ENCODE assay signal across 11 mouse cellular contexts in the genomic region with DNA sequence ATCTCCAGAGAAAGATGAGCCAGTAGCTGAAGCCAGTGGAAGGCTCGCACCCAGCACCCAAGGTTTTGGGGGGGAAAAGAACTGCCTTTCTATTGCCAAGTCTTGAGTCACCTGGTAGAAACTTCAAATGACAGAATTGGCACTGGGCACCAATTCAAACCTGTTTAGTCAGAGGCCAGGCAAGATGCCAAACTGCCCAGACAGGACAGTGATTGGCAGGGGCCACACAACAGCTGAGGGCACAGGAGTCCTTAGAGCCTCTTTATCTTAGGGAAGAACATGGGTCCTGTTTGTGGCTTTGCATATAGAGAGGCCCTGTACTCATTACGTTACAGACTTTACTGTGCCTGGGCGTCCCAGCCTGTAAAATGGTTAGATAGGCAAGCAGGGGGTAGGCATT. TPM values are rescaled to one million over a fixed set of nuclear protein-coding genes. Genes with fewer than 3 reads are reported as not detected.
DNase-seq lines count a peak whose midpoint lies in the region; ATAC-seq and TF ChIP-seq lines count a peak whose summit lies in the region.
"Had no signal": no experiment of that assay in that cellular context is flagged by ENCODE, and none has a peak within 500 bp of the region (broad histone marks: within the 10 kb centered on the region; RNA-seq: fewer than 3 reads in every experiment).

No protein-coding gene starts in this region.

- WGBS in heart, embryonic 10.5 days: 90% methylated on average over 3 of the region's 3 CpGs
- 79% methylated on average over 3 of the region's 3 CpGs for WGBS in kidney, postnatal 0 days
- WGBS in forebrain, embryonic 15.5 days: 48% methylated on average over 3 of the region's 3 CpGs

- no peak for TF ChIP-seq CTCF in kidney, postnatal 0 days (IDR thresholded peaks at IDR 0.05; ENCODE audit: low read depth)

- no peak overlapping the region for H3K4me2 ChIP-seq in kidney, postnatal 0 days (ENCODE audit: low read length)
- H3K4me2 ChIP-seq in forebrain, embryonic 15.5 days (replicated peaks): no peak overlapping the region
- H3K4me2 ChIP-seq: hindbrain, embryonic 14.5 days had no signal

- intact Hi-C loops in heart, postnatal 10 days (cut with DNase I): no loop called here

- H3K27ac ChIP-seq in heart, embryonic 10.5 days: no peak overlapping the region
- H3K27ac ChIP-seq in kidney, postnatal 0 days: peak overlapping the region; percentile 47; the same call in 1 of the 2 replicates
- no peak overlapping the region for H3K27ac ChIP-seq in forebrain, embryonic 15.5 days (replicated peaks)
- H3K27ac ChIP-seq: hindbrain, embryonic 14.5 days; macrophage had no signal

- no peaks in the 10 kb centered on the region; the same call in 1 of the 2 replicates for H3K27me3 ChIP-seq in heart, embryonic 10.5 days (ENCODE audit: insufficient read depth, poor library complexity, severe bottlenecking)
- H3K27me3 ChIP-seq in kidney, postnatal 0 days (ENCODE audit: insufficient read depth, low read length): no peaks in the 10 kb centered on the region
- H3K27me3 ChIP-seq in forebrain, embryonic 15.5 days: no peaks in the 10 kb centered on the region

- H3K4me1 ChIP-seq in heart, embryonic 10.5 days: peaks cover 16% of the 10 kb centered on the region
- peaks cover 14% of the 10 kb centered on the region; the same call in 1 of the 2 replicates for H3K4me1 ChIP-seq in kidney, postnatal 0 days (replicated peaks; ENCODE audit: insufficient read depth, low read length)
- peaks cover 5% of the 10 kb centered on the region; the same call in 1 of the 2 replicates for H3K4me1 ChIP-seq in forebrain, embryonic 15.5 days

- no peak overlapping the region for H3K4me3 ChIP-seq in heart, embryonic 10.5 days
- H3K4me3 ChIP-seq in kidney, postnatal 0 days (replicated peaks; ENCODE audit: low read depth, low read length): no peak overlapping the region
- H3K4me3 ChIP-seq in forebrain, embryonic 15.5 days: no peak overlapping the region

- DNase-seq in heart, postnatal 10 days: peak; percentile 60 to 77
- DNase-seq in heart, embryonic 10.5 days (ENCODE audit: low spot score): no peak
- peak; percentile 84 for DNase-seq in adrenal gland, adult 8-10 months
- no peak for DNase-seq in kidney, postnatal 0 days (ENCODE audit: low spot score)
- DNase-seq in lung, postnatal 14 days: peak; percentile 72
- no peak for DNase-seq in embryo, embryonic 10.5 days (ENCODE audit: low spot score)
- DNase-seq: thymus, adult 18-20 months had no signal

- no peak for ATAC-seq in kidney, postnatal 0 days (replicated peaks; ENCODE audit: low FRiP score, low read depth)
- ATAC-seq in forebrain, embryonic 15.5 days (replicated peaks): no peak
- ATAC-seq in CD4-positive, CD25-positive, alpha-beta regulatory T cell, adult 4 months: no peak

- no peaks in the 10 kb centered on the region for H3K9me3 ChIP-seq in heart, embryonic 10.5 days
- no peaks in the 10 kb centered on the region for H3K9me3 ChIP-seq in kidney, postnatal 0 days (replicated peaks; ENCODE audit: low read length)
- H3K9me3 ChIP-seq in forebrain, embryonic 15.5 days: no peaks in the 10 kb centered on the region

- no peaks in the 10 kb centered on the region for H3K36me3 ChIP-seq in heart, embryonic 10.5 days
- no peaks in the 10 kb centered on the region for H3K36me3 ChIP-seq in kidney, postnatal 0 days (ENCODE audit: insufficient read depth, low read length)
- no peaks in the 10 kb centered on the region for H3K36me3 ChIP-seq in forebrain, embryonic 15.5 days

- H3K9ac ChIP-seq in kidney, postnatal 0 days (ENCODE audit: low read depth, low read length): no peak overlapping the region
- no peak overlapping the region for H3K9ac ChIP-seq in forebrain, embryonic 15.5 days (replicated peaks)
- H3K9ac ChIP-seq: hindbrain, embryonic 14.5 days had no signal

RNA-seq across cellular contexts. Expression of a gene that starts 7.0 kb away (rescaled TPM):
- total RNA-seq in heart, postnatal 10 days (2021): 10 to 100 TPM; 36.6 to 61.8 TPM
- 9.0 and 16.6 TPM in 2 replicates for polyA plus RNA-seq in heart, embryonic 10.5 days (2016; fragmentation: Nextera tagmentation; extraction: Ambion mirVana)
- 10 to 100 TPM; 14.6 to 60.9 (median 38.3) TPM for total RNA-seq in adrenal gland, adult 8-10 months (2022)
- polyA plus RNA-seq in kidney, postnatal 0 days (2015; fragmentation: Nextera tagmentation; extraction: Ambion mirVana): 109 and 125 TPM in 2 replicates
- 135 and 140 TPM in 2 replicates for polyA plus RNA-seq in forebrain, embryonic 15.5 days (2015; fragmentation: Nextera tagmentation; extraction: Ambion mirVana)
- polyA plus RNA-seq in CD4-positive, CD25-positive, alpha-beta regulatory T cell, adult 4 months (2017; shearing (Covaris generic)): 1 to 10 TPM; 4.6 to 8.4 TPM

RNA-seq across cellular contexts. Expression of a gene that starts 44.1 kb away (rescaled TPM):
- under 1 TPM; 0.31 to 0.42 TPM for total RNA-seq in heart, postnatal 10 days (2021)
- 0.69 and 0.79 TPM in 2 replicates for polyA plus RNA-seq in heart, embryonic 10.5 days (2016; fragmentation: Nextera tagmentation; extraction: Ambion mirVana)
- total RNA-seq in adrenal gland, adult 8-10 months (2022): 1 to 10 TPM in 2 of 4 experiments, under 1 TPM in 2; 0.49 to 2.0 (median 0.94) TPM
- not detected in 2 replicates for polyA plus RNA-seq in kidney, postnatal 0 days (2015; fragmentation: Nextera tagmentation; extraction: Ambion mirVana)
- 0.27 TPM in 1 of 2 replicates, not detected in the other for polyA plus RNA-seq in forebrain, embryonic 15.5 days (2015; fragmentation: Nextera tagmentation; extraction: Ambion mirVana)
- polyA plus RNA-seq in CD4-positive, CD25-positive, alpha-beta regulatory T cell, adult 4 months (2017; shearing (Covaris generic)): 1 to 10 TPM in 1 of 2 experiments, under 1 TPM in 1; 0.97 to 1.4 TPM

RNA-seq across cellular contexts. Expression of a gene that starts 49.7 kb away (rescaled TPM):
- 10 to 100 TPM; 15.3 to 16.0 TPM for total RNA-seq in heart, postnatal 10 days (2021)
- polyA plus RNA-seq in heart, embryonic 10.5 days (2016; fragmentation: Nextera tagmentation; extraction: Ambion mirVana): 22.0 and 31.0 TPM in 2 replicates
- total RNA-seq in adrenal gland, adult 8-10 months (2022): 10 to 100 TPM in 2 of 4 experiments, 1 to 10 TPM in 2; 6.9 to 11.1 (median 8.6) TPM
- polyA plus RNA-seq in kidney, postnatal 0 days (2015; fragmentation: Nextera tagmentation; extraction: Ambion mirVana): 17.5 and 20.0 TPM in 2 replicates
- 5.4 and 5.6 TPM in 2 replicates for polyA plus RNA-seq in forebrain, embryonic 15.5 days (2015; fragmentation: Nextera tagmentation; extraction: Ambion mirVana)
- not detected for polyA plus RNA-seq in CD4-positive, CD25-positive, alpha-beta regulatory T cell, adult 4 months (2017; shearing (Covaris generic))

RNA-seq across cellular contexts. Expression of a gene that starts 49.9 kb away (rescaled TPM):
- 1 to 10 TPM; 2.0 to 3.4 TPM for total RNA-seq in heart, postnatal 10 days (2021)
- 3.0 and 3.9 TPM in 2 replicates for polyA plus RNA-seq in heart, embryonic 10.5 days (2016; fragmentation: Nextera tagmentation; extraction: Ambion mirVana)
- total RNA-seq in adrenal gland, adult 8-10 months (2022): 1 to 10 TPM; 2.2 to 4.1 (median 3.1) TPM
- polyA plus RNA-seq in kidney, postnatal 0 days (2015; fragmentation: Nextera tagmentation; extraction: Ambion mirVana): 3.7 and 4.4 TPM in 2 replicates
- polyA plus RNA-seq in forebrain, embryonic 15.5 days (2015; fragmentation: Nextera tagmentation; extraction: Ambion mirVana): 1.0 and 1.2 TPM in 2 replicates
- polyA plus RNA-seq in CD4-positive, CD25-positive, alpha-beta regulatory T cell, adult 4 months (2017; shearing (Covaris generic)): under 1 TPM in 1 of 2 experiments, not detected in 1; 0.51 TPM

Comparison
In these comparisons a context has a peak if more than half of its experiments do, and no peak if none do; other contexts are left out.
1. DNase-seq: peak in heart, postnatal 10 days (2 of 2), adrenal gland, adult 8-10 months (single experiment) and lung, postnatal 14 days (single experiment); none in heart, embryonic 10.5 days (single experiment), kidney, postnatal 0 days (single experiment) and embryo, embryonic 10.5 days (single experiment).